ENCODE assay signal across 16 mouse cellular contexts in the genomic region with DNA sequence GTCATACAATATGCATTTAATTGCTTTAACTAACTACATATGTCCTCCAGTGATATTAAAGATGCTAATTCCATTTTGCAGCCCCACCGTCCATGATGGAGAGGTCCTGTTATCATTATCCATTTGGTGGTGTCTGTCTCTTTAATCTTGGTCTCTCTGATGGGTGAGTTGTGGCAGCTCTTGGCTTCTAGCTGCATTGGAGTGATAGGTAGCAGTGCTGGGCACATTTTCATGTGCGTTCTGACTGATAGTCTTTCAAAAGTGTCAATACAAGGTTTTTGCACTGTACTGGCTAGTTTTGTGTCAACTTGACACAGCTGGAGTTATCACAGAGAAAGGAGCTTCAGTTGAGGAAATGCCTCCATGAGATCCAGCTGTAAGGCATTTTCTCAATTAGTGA.
"Had no signal": no experiment of that assay in that cellular context is flagged by ENCODE, and none has a peak within 500 bp of the region (broad histone marks: within the 10 kb centered on the region; RNA-seq: fewer than 3 reads in every experiment).

No protein-coding gene starts in this region.

- H3K9me3 ChIP-seq: lung, embryonic 15.5 days; midbrain, embryonic 13.5 days; midbrain, embryonic 15.5 days; neural tube, embryonic 12.5 days; stomach, embryonic 15.5 days had no signal

- H3K4me3 ChIP-seq: lung, embryonic 15.5 days; midbrain, embryonic 13.5 days; midbrain, embryonic 15.5 days; neural tube, embryonic 12.5 days; stomach, embryonic 15.5 days had no signal

- H3K4me1 ChIP-seq: lung, embryonic 15.5 days; midbrain, embryonic 13.5 days; midbrain, embryonic 15.5 days; neural tube, embryonic 12.5 days had no signal

- H3K4me2 ChIP-seq: lung, embryonic 15.5 days; midbrain, embryonic 11.5 days; midbrain, embryonic 13.5 days; midbrain, embryonic 15.5 days; neural tube, embryonic 12.5 days; stomach, embryonic 15.5 days had no signal

- ATAC-seq: lung, postnatal 0 days; midbrain, embryonic 13.5 days; midbrain, embryonic 15.5 days had no signal

- H3K27ac ChIP-seq: lung, embryonic 15.5 days; macrophage; midbrain, embryonic 13.5 days; midbrain, embryonic 15.5 days; neural tube, embryonic 12.5 days; stomach, embryonic 15.5 days; stomach, postnatal 0 days had no signal

- H3K27me3 ChIP-seq: lung, embryonic 15.5 days; midbrain, embryonic 15.5 days; stomach, embryonic 15.5 days had no signal

- H3K9ac ChIP-seq: lung, embryonic 15.5 days; midbrain, embryonic 13.5 days; midbrain, embryonic 15.5 days; neural tube, embryonic 12.5 days; stomach, embryonic 15.5 days had no signal

- H3K36me3 ChIP-seq: lung, embryonic 15.5 days; midbrain, embryonic 13.5 days; midbrain, embryonic 15.5 days; neural tube, embryonic 12.5 days; stomach, embryonic 15.5 days had no signal

- DNase-seq: lung, adult 2 months; lung, postnatal 14 days; lung, postnatal 36 days; right cerebral cortex, postnatal 14 days; thymus, adult 2 months; thymus, postnatal 25 days; thymus, postnatal 4 days had no signal
